Mouse (Mus musculus): ENCODE results near the gene Tbl1xr1. TPM values are rescaled to one million over a fixed set of nuclear protein-coding genes. Genes with fewer than 3 reads are reported as not detected.

The Tbl1xr1 gene
- total RNA-seq, 2 experiments from 2014 or later = 61.0 to 74.9 TPM

- peak in 1 of 2 experiments; percentile 27 for DNase-seq
Observed at GRCm38 (mm10) chr3:22089825-22090224, 13.4 kb downstream of the Tbl1xr1 start.

GRCm38 (mm10) chr3:22090431-22091265 is 14.2 kb downstream of the Tbl1xr1 start:
- peak; percentile 58 to 64 for DNase-seq

GRCm38 (mm10) chr3:22091266-22091550 is 14.8 kb downstream of the Tbl1xr1 start:
- DNase-seq = peak; percentile 29 to 39

GRCm38 (mm10) chr3:22091681-22092080 is 15.2 kb downstream of the Tbl1xr1 start:
- DNase-seq = peak in 1 of 2 experiments; percentile 4

- DNase-seq = peak in 1 of 2 experiments; percentile 28
Observed at GRCm38 (mm10) chr3:22092784-22093183, 16.3 kb downstream of the Tbl1xr1 start.

GRCm38 (mm10) chr3:22103986-22104515 is 27.6 kb downstream of the Tbl1xr1 start:
- DNase-seq = no peak

- no peak for DNase-seq
Observed at GRCm38 (mm10) chr3:22105471-22105870, 29.0 kb downstream of the Tbl1xr1 start.

- no peak for DNase-seq
Observed at GRCm38 (mm10) chr3:22108013-22108412, 31.6 kb downstream of the Tbl1xr1 start.

- DNase-seq = no peak
Observed at GRCm38 (mm10) chr3:22109651-22110050, 33.2 kb downstream of the Tbl1xr1 start.

GRCm38 (mm10) chr3:22113773-22114172 is 37.3 kb downstream of the Tbl1xr1 start:
- DNase-seq = no peak

- no peak for DNase-seq
Observed at GRCm38 (mm10) chr3:22115221-22115620, 38.8 kb downstream of the Tbl1xr1 start.

GRCm38 (mm10) chr3:22115678-22116077 is 39.2 kb downstream of the Tbl1xr1 start:
- DNase-seq = no peak

- DNase-seq = no peak
Observed at GRCm38 (mm10) chr3:22116188-22116587, 39.7 kb downstream of the Tbl1xr1 start.

GRCm38 (mm10) chr3:22121741-22122140 is 45.3 kb downstream of the Tbl1xr1 start:
- peak in 1 of 2 experiments; percentile 16 for DNase-seq

- no peak for DNase-seq
Observed at GRCm38 (mm10) chr3:22123145-22123544, 46.7 kb downstream of the Tbl1xr1 start.

GRCm38 (mm10) chr3:22126251-22126826 is 49.9 kb downstream of the Tbl1xr1 start:
- DNase-seq = no peak

- no peak for DNase-seq
Observed at GRCm38 (mm10) chr3:22131277-22131676, 54.8 kb downstream of the Tbl1xr1 start.

- no peak for DNase-seq
Observed at GRCm38 (mm10) chr3:22133626-22134025, 57.2 kb downstream of the Tbl1xr1 start.

- no peak for DNase-seq
Observed at GRCm38 (mm10) chr3:22137793-22138579, 61.5 kb downstream of the Tbl1xr1 start.

GRCm38 (mm10) chr3:22138580-22139099 is 62.2 kb downstream of the Tbl1xr1 start:
- no peak for DNase-seq

GRCm38 (mm10) chr3:22140111-22140658 is 63.7 kb downstream of the Tbl1xr1 start:
- DNase-seq = no peak

Measured in heart, adult 18-20 months (tissue).